Mouse (Mus musculus): ENCODE measurements around the gene Map3k5. TPM values are rescaled to one million over a fixed set of nuclear protein-coding genes. Genes with fewer than 3 reads are reported as not detected.

The Map3k5 gene
- total and polyA plus RNA-seq, 3 experiments, result 15.8 to 31.0 (median 27.6) TPM

- no peak for TF ChIP-seq ZNF384 (IDR thresholded peaks at IDR 0.05; ENCODE audit: low read depth, low read length)
Measured at GRCm38 (mm10) chr10:20018406-20018805, 84.1 kb downstream of the Map3k5 start (continued).

GRCm38 (mm10) chr10:20018806-20019205, 84.5 kb downstream of the Map3k5 start:
- H3K4me2 ChIP-seq (ENCODE audit: insufficient read depth, low read depth, poor library complexity, severe bottlenecking), result no peak overlapping the region
- H3K79me2 ChIP-seq (replicated peaks; ENCODE audit: control insufficient read depth, extremely low read depth, insufficient read depth, poor library complexity, severe bottlenecking), result peaks cover 4% of the 10 kb centered on the region
- H3K4me1 ChIP-seq (ENCODE audit: control insufficient read depth in 1 of 2, insufficient read depth in 2 of 2), result peaks cover 2 to 26% of the 10 kb centered on the region in 2 experiments; a peak in 3 of 4 replicates
- H3K27ac ChIP-seq (ENCODE audit: insufficient read depth, low read depth), result no peak overlapping the region
- H3K4me3 ChIP-seq (replicated peaks in 1 of 3; ENCODE audit: low read depth in 2 of 3, low read length in 2 of 3, poor library complexity in 1 of 3), result no peak overlapping the region
- dilution Hi-C loops (cut with MboI; ENCODE audit: extremely low pct_ligation_motif_present, extremely low pct_unique_long_range_greater_than_20kb, low sequenced_read_pairs), result no loop called here
- DNase-seq (ENCODE audit: extremely low read depth), result no peak
- no peaks in the 10 kb centered on the region for H3K27me3 ChIP-seq (replicated peaks)
- TF ChIP-seq JUND (conservative IDR thresholded peaks at IDR 0.05; ENCODE audit: low read depth, low read length), result no peak
- peaks cover 10% of the 10 kb centered on the region for H3K9me3 ChIP-seq (replicated peaks; ENCODE audit: low read length)
- H3K36me3 ChIP-seq (replicated peaks in 1 of 2; ENCODE audit: control insufficient read depth in 1 of 2, insufficient read depth in 1 of 2, low read length in 1 of 2), result peaks cover 39 to 53% of the 10 kb centered on the region in 2 experiments
- no peak overlapping the region for H3K9ac ChIP-seq (ENCODE audit: insufficient read depth, low read depth)
- in situ Hi-C loops (cut with MboI; ENCODE audit: low pct_ligation_motif_present, low pct_unique_long_range_greater_than_20kb, low sequenced_read_pairs), result no loop called here

GRCm38 (mm10) chr10:20021256-20021655, 87.0 kb downstream of the Map3k5 start:
- H3K4me3 ChIP-seq (replicated peaks in 1 of 3; ENCODE audit: low read depth in 2 of 3, low read length in 2 of 3, poor library complexity in 1 of 3), result no peak overlapping the region
- no peaks in the 10 kb centered on the region for H3K27me3 ChIP-seq (replicated peaks)
- dilution Hi-C loops (cut with MboI; ENCODE audit: extremely low pct_ligation_motif_present, extremely low pct_unique_long_range_greater_than_20kb, low sequenced_read_pairs), result no loop called here
- peaks cover 4% of the 10 kb centered on the region for H3K79me2 ChIP-seq (replicated peaks; ENCODE audit: control insufficient read depth, extremely low read depth, insufficient read depth, poor library complexity, severe bottlenecking)
- no peak overlapping the region for H3K4me2 ChIP-seq (ENCODE audit: insufficient read depth, low read depth, poor library complexity, severe bottlenecking)
- H3K9me3 ChIP-seq (replicated peaks; ENCODE audit: low read length), result peaks cover 10% of the 10 kb centered on the region
- H3K9ac ChIP-seq (ENCODE audit: insufficient read depth, low read depth), result no peak overlapping the region
- H3K36me3 ChIP-seq (replicated peaks in 1 of 2; ENCODE audit: control insufficient read depth in 1 of 2, insufficient read depth in 1 of 2, low read length in 1 of 2), result peaks cover 53 to 72% of the 10 kb centered on the region in 2 experiments
- in situ Hi-C loops (cut with MboI; ENCODE audit: low pct_ligation_motif_present, low pct_unique_long_range_greater_than_20kb, low sequenced_read_pairs), result no loop called here
- no peak for DNase-seq (ENCODE audit: extremely low read depth)
- H3K27ac ChIP-seq (ENCODE audit: insufficient read depth, low read depth), result no peak overlapping the region
- H3K4me1 ChIP-seq (ENCODE audit: control insufficient read depth in 1 of 2, insufficient read depth in 2 of 2), result peaks cover 10 to 41% of the 10 kb centered on the region in 2 experiments
- TF ChIP-seq ZC3H11A (IDR thresholded peaks at IDR 0.05; ENCODE audit: low read depth, low read length) (no peak), CTCF (conservative IDR thresholded peaks at IDR 0.05 in 1 of 2, IDR thresholded peaks at IDR 0.05 in 1 of 2; ENCODE audit: low read depth in 2 of 2, low read length in 2 of 2) (no peak), MXI1 (IDR thresholded peaks at IDR 0.05; ENCODE audit: low read depth, low read length) (no peak), MAX (IDR thresholded peaks at IDR 0.05; ENCODE audit: low read length) (no peak), ZMIZ1 (IDR thresholded peaks at IDR 0.05; ENCODE audit: low read depth, low read length) (no peak), USF2 (conservative IDR thresholded peaks at IDR 0.05; ENCODE audit: low read depth, low read length) (no peak), PAX5 (IDR thresholded peaks at IDR 0.05; ENCODE audit: low read length) (no peak), MAFK (IDR thresholded peaks at IDR 0.05; ENCODE audit: insufficient replicate concordance, low read length) (no peak), NELFE (IDR thresholded peaks at IDR 0.05; ENCODE audit: low read depth, low read length) (no peak), HCFC1 (IDR thresholded peaks at IDR 0.05; ENCODE audit: low read depth, low read length) (no peak), KAT2A (IDR thresholded peaks at IDR 0.05; ENCODE audit: insufficient replicate concordance, low read length) (no peak), ZKSCAN1 (IDR thresholded peaks at IDR 0.05; ENCODE audit: borderline replicate concordance, low read depth, low read length) (no peak), MEF2A (IDR thresholded peaks at IDR 0.05; ENCODE audit: borderline replicate concordance, low read depth, low read length) (no peak), BHLHE40 (IDR thresholded peaks at IDR 0.05; ENCODE audit: low read depth, low read length) (no peak), EP300 (IDR thresholded peaks at IDR 0.05; ENCODE audit: low read length) (no peak), JUN (IDR thresholded peaks at IDR 0.05; ENCODE audit: insufficient read depth, low read depth, low read length) (no peak), SMC3 (IDR thresholded peaks at IDR 0.05; ENCODE audit: low read depth, low read length) (no peak)

Data from CH12.LX (cell line).